Mouse (Mus musculus) embryonic fibroblast, embryonic 13.5 days (primary cell): ENCODE results near the gene Rph3a.

ENCODE experiments used
- CTCF ChIP-seq: IDR thresholded peaks from 2 replicates; pipeline ENCODE4 v1.5.1; 2011; ENCODE audit warnings: mild to moderate bottlenecking, control low read depth, low read length, moderate library complexity, borderline replicate concordance; ENCODE audit not compliant: insufficient read depth
- POLR2A ChIP-seq: IDR thresholded peaks from 2 replicates; pipeline ENCODE4 v1.6.1; 2011; ENCODE audit warnings: low read depth, mild to moderate bottlenecking, control low read depth, low read length, moderate library complexity

- TF ChIP-seq CTCF: no peak
- TF ChIP-seq POLR2A: no peak
Measured at GRCm38 (mm10) chr5:121030161-121030560, 20.3 kb upstream of the Rph3a start.
